Mouse (Mus musculus) lung, postnatal 10 days (tissue): ENCODE data around the gene Mta2.

Experiments used
- DNase-seq: peaks from one replicate; pipeline ENCODE4 v3.0.0; 2021

Gene Mta2

GRCm38 (mm10) chr19:8993625-8993912, 51.9 kb downstream of the Mta2 start:
- no peak for DNase-seq

- DNase-seq, result no peak
Observed at GRCm38 (mm10) chr19:8994813-8995607, 53.3 kb downstream of the Mta2 start.

GRCm38 (mm10) chr19:8996601-8997000, 54.9 kb downstream of the Mta2 start:
- DNase-seq, result no peak

GRCm38 (mm10) chr19:8997546-8997945, 55.9 kb downstream of the Mta2 start:
- DNase-seq, result peak; percentile 96

GRCm38 (mm10) chr19:8998546-8998945, 56.9 kb downstream of the Mta2 start:
- DNase-seq, result no peak

- DNase-seq, result no peak
Observed at GRCm38 (mm10) chr19:8999223-8999622, 57.5 kb downstream of the Mta2 start.
